Mouse (Mus musculus): ENCODE measurements around the gene Uso1.
"Not testable (repeated sequence)": the region's sequence is repeated elsewhere in the genome, so short reads cannot be mapped to it uniquely, and the experiment has no call there.

Gene Uso1

GRCm38 (mm10) chr5:92127141-92127625 is 10.6 kb upstream of the Uso1 start:
- DNase-seq (ENCODE audit: low read depth, low spot score), result peak; percentile 82

GRCm38 (mm10) chr5:92127751-92128150 is 10.0 kb upstream of the Uso1 start:
- no peak for DNase-seq (ENCODE audit: low read depth, low spot score)

DNA sequence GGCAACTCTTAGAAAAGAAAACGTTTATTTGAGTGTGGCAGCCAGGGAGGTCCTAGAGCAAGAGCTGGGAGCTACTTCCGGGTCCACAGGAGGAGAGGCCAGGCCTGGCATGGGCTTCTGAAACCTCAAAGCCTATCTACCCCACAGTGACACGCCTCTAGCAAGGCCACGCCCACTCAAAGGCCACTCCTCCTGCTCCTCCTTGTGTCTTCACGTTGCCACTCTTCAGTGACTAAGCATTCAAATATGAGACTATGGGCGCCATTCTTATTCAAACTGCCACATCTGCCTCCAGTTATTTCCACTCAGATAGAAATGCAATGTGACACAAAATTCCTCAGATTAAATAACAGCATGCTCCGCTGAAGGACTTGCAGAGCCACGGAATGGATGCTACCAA is 9.2 kb upstream of the Uso1 start:
- DNase-seq (ENCODE audit: low read depth, low spot score), result peak; percentile 85

- DNase-seq (ENCODE audit: low read depth, low spot score), result no peak
These were observed 8.4 kb upstream of the Uso1 start for GRCm38 (mm10) chr5:92129321-92129768.

DNA sequence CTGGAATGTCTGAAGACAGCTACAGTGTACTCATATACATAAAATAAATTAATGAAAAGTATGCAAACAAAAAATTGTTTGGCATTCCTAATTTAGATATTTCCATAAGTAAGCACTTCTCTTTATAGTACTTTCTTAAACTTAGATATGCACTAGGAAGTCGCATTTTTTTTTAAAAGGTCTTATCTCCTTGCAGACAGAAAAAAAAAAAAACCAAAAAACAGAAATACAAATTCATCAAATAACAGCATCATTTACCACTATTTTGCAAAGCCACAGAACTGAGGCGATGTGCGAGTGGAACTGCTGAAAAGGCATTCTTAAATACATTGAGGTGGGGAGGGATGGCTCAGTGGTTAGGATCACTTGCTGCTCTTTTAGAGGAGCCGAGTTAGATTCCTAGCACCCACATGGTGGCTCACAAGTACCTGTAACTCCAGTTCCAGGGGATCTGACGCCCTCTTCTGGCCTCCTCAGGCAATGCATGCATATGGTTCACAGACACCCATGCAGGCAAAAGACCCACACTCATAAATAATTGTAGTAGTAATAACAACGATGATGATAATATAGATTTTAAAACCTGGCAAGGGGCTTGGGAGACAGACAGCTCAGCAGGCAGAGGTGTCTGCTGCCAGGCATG is 7.6 kb upstream of the Uso1 start:
- DNase-seq (ENCODE audit: low read depth, low spot score), result no peak

GRCm38 (mm10) chr5:92132127-92132526 is 5.6 kb upstream of the Uso1 start:
- DNase-seq (ENCODE audit: low read depth, low spot score), result no peak

DNA sequence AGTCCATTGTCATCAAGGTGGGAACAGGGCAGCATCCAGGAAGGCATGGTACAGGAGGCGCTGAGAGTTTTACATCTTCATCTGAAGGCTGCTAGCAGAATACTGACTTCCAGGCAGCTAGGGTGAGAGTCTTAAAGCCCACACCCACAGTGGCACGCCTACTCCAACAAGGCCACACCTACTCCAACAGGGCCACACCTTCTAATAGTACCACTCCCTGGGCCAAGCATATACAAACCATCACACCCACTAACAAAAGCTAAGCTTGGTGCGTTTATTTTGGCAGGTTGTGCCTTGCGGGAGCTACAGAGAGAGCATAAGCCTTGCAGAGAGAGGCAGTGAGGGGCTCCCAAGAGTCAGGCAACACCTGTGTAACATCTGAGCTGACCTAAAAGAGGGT is 4.7 kb upstream of the Uso1 start:
- DNase-seq (ENCODE audit: low read depth, low spot score), result not testable (repeated sequence)

GRCm38 (mm10) chr5:92134934-92135333 is 2.8 kb upstream of the Uso1 start:
- DNase-seq (ENCODE audit: low read depth, low spot score), result no peak

DNA sequence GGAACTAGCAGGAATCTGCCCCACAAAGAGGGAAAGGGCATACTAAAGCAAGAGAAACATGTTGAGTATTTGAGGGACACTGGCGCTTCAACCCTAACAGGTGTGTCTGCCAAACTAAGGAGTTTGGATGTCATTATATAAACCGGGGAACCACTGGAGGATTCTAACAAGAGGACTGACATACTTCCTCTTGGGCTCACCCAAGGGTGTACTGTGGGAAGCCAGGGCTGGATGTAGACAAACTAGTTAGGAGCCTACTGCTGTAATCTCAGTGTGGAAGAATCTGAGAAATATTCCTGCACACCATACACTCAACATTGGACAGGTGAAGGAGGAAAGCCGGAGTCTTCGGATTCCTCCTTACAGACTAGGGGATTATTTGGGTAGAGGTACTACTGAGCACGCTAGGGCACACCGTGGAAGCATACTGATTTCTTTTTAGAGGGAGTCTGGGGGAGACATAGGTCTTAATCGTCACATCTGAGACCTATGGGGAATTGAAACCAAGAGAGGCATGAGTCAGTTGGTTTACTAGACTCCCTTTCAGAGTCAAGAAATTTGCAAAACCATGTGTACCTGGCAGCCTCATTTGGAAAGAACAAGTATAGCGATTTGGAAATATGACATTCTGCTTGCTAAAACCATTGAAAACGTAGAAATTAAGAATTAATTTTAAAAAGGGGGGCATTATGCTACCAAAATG is 1.1 kb upstream of the Uso1 start:
- DNase-seq (ENCODE audit: low read depth, low spot score), result peak; percentile 77

DNA sequence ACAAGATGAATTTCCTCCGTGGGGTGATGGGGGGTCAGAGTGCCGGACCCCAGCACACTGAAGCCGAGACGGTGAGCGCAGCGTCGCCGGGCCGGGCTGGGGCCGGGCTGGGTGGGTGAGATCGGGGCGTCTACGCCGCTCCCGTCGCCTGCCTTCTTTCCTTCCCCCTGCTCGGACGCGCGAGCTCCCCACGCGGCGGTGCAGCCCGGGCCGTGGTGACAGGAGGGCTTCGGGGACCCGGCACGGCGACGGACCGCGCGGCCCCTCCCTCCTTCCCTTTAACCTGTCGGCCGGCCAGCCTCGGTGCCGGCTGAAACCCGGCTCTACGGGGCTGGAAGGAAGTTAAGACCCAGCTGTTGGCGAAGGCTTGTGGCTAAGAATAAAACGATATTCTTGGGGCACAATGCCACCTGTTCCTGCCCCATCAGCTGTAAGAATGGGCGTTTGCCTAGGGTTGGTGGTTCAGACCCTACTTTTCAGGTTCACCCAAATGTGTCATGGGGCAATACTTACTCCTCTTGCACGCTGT is 419 bp downstream of the Uso1 start:
- peak; percentile 87 for DNase-seq (ENCODE audit: low read depth, low spot score)

GRCm38 (mm10) chr5:92139191-92139590 is 1.5 kb downstream of the Uso1 start:
- no peak for DNase-seq (ENCODE audit: low read depth, low spot score)

DNA sequence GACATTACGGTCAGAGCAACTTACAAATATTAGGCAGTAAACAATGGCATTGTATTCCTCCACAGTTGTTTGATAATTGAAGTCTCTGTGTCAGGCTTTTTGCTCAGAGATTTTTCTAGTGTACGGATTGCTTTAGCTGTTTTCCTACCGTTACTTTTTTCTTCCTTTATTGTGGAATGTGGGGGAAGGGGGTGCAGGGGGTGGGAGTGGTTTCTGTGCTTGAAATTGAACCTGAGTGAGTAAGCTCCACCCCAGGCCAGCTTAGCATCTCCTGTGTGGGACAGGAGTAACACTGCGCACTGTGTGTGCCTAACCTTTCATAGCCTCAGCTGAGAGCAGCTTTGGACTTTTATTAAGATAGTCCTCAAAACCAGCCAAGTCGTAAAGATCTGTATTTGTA is 4.0 kb downstream of the Uso1 start:
- DNase-seq (ENCODE audit: low read depth, low spot score), result no peak

GRCm38 (mm10) chr5:92142481-92142880 is 4.7 kb downstream of the Uso1 start:
- no peak for DNase-seq (ENCODE audit: low read depth, low spot score)

DNA sequence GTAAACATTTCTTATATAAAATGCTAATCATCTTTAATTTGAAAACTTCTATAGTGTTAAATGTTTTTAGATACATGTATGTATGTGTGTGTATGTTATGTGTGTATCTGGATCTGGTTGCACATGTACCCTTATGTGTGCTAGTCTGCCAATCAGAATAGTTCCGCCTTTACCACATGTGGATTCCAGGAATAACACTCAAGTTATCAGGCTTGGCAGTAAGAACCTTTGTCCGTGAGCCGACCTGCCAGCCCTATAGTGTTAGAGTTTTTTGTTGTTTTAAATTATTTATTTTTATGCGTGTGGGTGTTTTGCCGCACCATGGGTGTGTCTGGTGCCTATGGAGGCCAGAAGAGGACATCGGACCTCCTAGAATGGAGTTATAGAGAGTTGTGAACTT is 5.9 kb downstream of the Uso1 start:
- no peak for DNase-seq (ENCODE audit: low read depth, low spot score)

DNA sequence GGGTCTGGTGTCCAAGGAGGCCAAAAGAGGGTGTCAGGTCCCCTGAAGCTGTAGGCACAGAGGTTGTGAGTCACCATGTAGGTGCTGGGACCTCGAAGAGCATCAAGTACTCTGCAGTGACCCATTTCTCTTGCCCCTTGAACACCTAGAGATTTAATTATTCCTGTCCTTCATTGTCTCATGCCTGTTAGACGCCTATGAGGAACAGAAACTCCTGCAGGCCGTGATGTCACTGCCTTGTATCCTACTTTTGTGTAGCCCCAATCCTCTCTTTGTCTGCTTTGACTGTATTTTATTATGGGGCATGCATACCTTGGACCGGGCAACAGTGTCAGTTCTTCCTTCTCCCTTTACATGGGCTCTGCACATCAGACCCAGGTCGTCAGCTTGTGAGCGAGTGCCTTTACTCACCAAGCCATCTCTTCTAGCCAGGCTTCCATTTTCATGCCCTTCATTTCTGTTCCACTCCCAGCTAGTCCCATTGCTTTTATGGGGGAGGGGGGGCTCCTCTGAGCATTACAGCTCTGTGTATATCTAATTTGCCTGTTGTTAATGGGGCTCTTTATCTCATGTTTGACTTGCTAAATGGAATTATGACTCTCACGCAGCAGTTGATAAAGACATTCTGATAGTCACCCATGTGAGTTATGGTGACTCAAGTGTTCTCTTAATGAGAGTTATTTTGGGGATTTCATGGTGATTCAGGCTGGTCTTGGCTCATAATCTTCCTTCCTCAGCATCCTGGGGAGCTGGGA is 7.4 kb downstream of the Uso1 start:
- DNase-seq (ENCODE audit: low read depth, low spot score), result peak; percentile 56

DNA sequence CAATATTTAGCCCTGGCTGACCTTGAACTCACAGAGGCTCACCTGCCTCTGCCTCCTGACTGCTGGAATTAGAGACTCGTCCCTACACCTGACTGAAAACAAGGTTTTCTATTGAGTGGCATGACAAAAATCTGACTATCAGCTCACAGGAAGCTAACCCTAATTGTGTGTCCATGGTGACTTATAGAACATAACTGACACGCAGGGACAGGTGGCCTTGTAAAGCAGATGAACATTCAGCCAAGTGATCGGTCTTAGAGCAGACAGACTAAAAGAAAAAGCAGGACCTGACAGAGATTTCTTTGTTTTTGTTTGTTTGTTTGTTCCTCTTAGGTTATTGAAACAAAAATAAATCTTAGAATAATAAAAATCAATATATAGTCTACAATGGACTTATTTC is 10.5 kb downstream of the Uso1 start:
- DNase-seq (ENCODE audit: low read depth, low spot score), result no peak

DNA sequence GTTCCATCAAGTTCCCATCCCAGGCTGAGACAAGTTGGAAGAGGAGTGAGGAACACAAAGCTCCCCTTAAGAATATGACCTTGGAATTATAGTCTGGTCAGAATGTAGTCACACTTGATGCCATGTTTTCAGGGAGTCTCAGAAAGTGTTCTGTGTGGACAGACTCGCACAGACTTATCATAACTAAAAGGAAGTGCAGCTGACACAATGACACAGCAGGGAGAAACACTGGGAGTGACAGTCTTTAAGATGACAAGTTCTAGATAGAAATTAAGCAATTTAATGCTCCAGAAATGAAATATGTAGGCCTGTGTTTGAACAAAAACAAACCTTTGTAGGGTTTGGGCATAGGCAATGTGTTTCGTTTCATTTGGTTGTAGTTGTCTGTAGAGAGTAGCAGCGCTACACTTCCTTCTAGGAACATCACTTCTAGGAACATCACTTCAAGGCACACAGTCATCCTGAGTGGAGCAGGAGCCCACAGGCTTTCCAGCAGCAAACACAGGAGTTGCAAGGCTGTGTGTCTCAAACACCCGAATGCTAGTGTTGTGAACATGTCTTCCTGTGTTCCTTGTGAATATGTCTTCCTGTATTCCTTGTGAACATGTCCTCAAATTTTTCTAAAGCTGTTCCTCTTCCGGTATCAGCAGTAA is 11.7 kb downstream of the Uso1 start:
- no peak for DNase-seq (ENCODE audit: low read depth, low spot score)

GRCm38 (mm10) chr5:92154861-92155260 is 17.1 kb downstream of the Uso1 start:
- DNase-seq (ENCODE audit: low read depth, low spot score), result no peak

DNA sequence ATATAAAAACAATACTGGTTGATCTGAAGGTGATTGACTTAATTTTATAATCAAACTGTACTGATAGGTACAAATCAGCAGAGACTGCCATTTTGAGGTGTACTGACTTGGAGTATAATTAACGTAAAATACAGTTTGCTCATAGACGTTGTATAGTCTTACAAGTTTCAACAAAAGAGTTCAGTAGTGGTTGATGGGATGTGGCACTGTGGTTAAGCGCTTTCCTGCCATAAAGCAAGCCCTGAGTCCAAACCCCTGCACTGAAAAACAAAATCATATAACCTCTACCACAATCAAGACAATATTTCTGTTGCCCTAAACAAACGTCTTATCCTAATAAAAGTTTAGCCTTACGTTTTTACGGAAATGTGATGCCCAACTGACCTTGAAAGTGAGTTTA is 28.2 kb downstream of the Uso1 start:
- no peak for DNase-seq (ENCODE audit: low read depth, low spot score)

DNA sequence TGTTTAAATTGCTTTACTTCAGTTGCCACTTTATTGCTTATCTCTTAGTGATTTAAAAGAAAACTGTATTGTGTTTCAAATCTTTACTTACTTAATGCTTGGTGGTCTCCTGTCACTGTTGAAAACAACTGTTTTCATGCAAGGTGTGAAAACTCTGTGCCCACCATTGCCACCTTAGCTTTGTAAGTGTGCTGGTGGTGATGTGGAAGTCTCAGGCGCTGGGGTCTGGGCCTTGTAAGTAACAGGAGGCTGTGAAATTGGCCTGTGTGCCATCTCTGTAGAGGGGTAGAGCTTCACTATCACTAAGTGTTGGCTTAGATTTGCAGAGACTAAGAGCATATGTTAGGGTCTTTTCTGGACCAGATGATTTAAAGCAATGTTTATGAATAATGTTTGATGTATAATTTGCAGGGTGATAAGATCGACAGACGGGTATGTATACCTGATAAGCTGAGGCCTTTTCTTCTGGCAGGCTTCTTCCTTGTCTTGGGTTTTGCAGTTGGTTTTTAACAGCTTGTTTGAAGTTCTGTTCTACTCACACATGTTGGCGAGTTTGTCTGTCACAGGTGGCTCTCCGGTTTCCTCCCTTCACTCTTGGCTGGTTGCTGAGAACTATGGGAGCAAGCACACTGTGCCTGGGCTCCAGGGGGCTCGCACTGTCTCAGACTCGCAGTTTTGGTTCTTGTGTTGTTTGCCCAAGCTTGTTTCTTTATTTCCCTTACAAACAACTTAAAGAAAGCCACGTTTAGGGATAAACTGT is 45.5 kb downstream of the Uso1 start:
- DNase-seq (ENCODE audit: low read depth, low spot score), result peak; percentile 13

GRCm38 (mm10) chr5:92188881-92189483 is 51.2 kb downstream of the Uso1 start:
- peak; percentile 80 for DNase-seq (ENCODE audit: low read depth, low spot score)
